Mouse (Mus musculus) adrenal gland, adult 8-10 months (tissue): ENCODE data around the gene Irf2bp1. TPM values are rescaled to one million over a fixed set of nuclear protein-coding genes. Genes with fewer than 3 reads are reported as not detected.

ENCODE experiments used
- DNase-seq: peaks from one replicate; pipeline ENCODE4 v3.0.0; 2022
- total RNA-seq, 4 experiments: library from RNA; stranded (reverse); gene quantifications; 2 replicates each; pipeline ENCODE4 v1.2.4; 2022

Gene Irf2bp1
- total RNA-seq, 4 experiments from 2014 or later = 49.0 to 52.8 (median 50.9) TPM

- DNase-seq = no peak
These were observed 25.3 kb downstream of the Irf2bp1 start for GRCm38 (mm10) chr7:19029084-19029653.

GRCm38 (mm10) chr7:19031641-19032040 is 27.8 kb downstream of the Irf2bp1 start:
- DNase-seq = no peak

- peak; percentile 50 for DNase-seq
These were observed 40.8 kb downstream of the Irf2bp1 start for GRCm38 (mm10) chr7:19044616-19045015.

- DNase-seq = peak; percentile 86
These were observed 42.6 kb downstream of the Irf2bp1 start for GRCm38 (mm10) chr7:19046286-19047069.

- DNase-seq = no peak
These were observed 44.2 kb downstream of the Irf2bp1 start for GRCm38 (mm10) chr7:19048006-19048527.

- DNase-seq = no peak
These were observed 45.4 kb downstream of the Irf2bp1 start for GRCm38 (mm10) chr7:19049252-19049651.

- DNase-seq = no peak
These were observed 46.3 kb downstream of the Irf2bp1 start for GRCm38 (mm10) chr7:19050172-19050571.

GRCm38 (mm10) chr7:19051161-19051560 is 47.3 kb downstream of the Irf2bp1 start:
- no peak for DNase-seq

GRCm38 (mm10) chr7:19052345-19053135 is 48.7 kb downstream of the Irf2bp1 start:
- DNase-seq = no peak

GRCm38 (mm10) chr7:19053136-19053532 is 49.3 kb downstream of the Irf2bp1 start:
- no peak for DNase-seq

GRCm38 (mm10) chr7:19054047-19054776 is 50.4 kb downstream of the Irf2bp1 start, which contains the start of gene Rsph6a:
Gene Rsph6a (plus strand): TSS chr7:19054690.
- no peak for DNase-seq

- DNase-seq = no peak
These were observed 50.9 kb downstream of the Irf2bp1 start for GRCm38 (mm10) chr7:19054777-19055076.

- DNase-seq = no peak
These were observed 51.3 kb downstream of the Irf2bp1 start for GRCm38 (mm10) chr7:19055108-19055507.

Other genes with a start within 250 kb of the Irf2bp1 start
- gene Psg19, start 205.5 kb upstream of the Irf2bp1 start, total RNA-seq = not detected
- not detected for gene Psg17, start 182.4 kb upstream of the Irf2bp1 start, total RNA-seq
- gene Mill2, start 164.1 kb upstream of the Irf2bp1 start, total RNA-seq = 10 to 100 TPM in 3 of 4 experiments, 1 to 10 TPM in 1; 8.5 to 12.4 (median 11.2) TPM
- gene Pglyrp1, start 132.7 kb upstream of the Irf2bp1 start, total RNA-seq = 1 to 10 TPM; 1.3 to 2.8 (median 1.8) TPM
- gene Ccdc61, start 93.6 kb upstream of the Irf2bp1 start, total RNA-seq = 10 to 100 TPM; 12.6 to 18.4 (median 14.0) TPM
- gene Nova2, start 78.2 kb upstream of the Irf2bp1 start, total RNA-seq = 1 to 10 TPM; 5.6 to 9.2 (median 7.1) TPM
- not detected for gene Nanos2, start 16.6 kb upstream of the Irf2bp1 start, total RNA-seq
- 10 to 100 TPM; 11.4 to 18.0 (median 15.5) TPM for gene Mypop, start 12.8 kb upstream of the Irf2bp1 start, total RNA-seq
- under 1 TPM in 1 of 4 experiments, not detected in 3; 0.12 TPM for gene Foxa3, start 19.5 kb downstream of the Irf2bp1 start, total RNA-seq
- 100 to 1,000 TPM; 110 to 113 (median 111) TPM for gene Sympk, start 20.3 kb downstream of the Irf2bp1 start, total RNA-seq
- gene Rsph6a, start 50.6 kb downstream of the Irf2bp1 start, total RNA-seq = under 1 TPM in 1 of 4 experiments, not detected in 3; 0.24 TPM
- 10 to 100 TPM; 54.9 to 74.1 (median 62.4) TPM for gene Dmwd, start 72.2 kb downstream of the Irf2bp1 start, total RNA-seq
- gene Dmpk, start 79.8 kb downstream of the Irf2bp1 start, total RNA-seq = 100 to 1,000 TPM; 118 to 287 (median 209) TPM
- gene Six5, start 90.5 kb downstream of the Irf2bp1 start, total RNA-seq = 10 to 100 TPM; 16.8 to 27.8 (median 20.2) TPM
- not detected for gene Gm4969, start 114.3 kb downstream of the Irf2bp1 start, total RNA-seq
- 10 to 100 TPM; 13.6 to 17.6 (median 16.1) TPM for gene Fbxo46, start 115.8 kb downstream of the Irf2bp1 start, total RNA-seq
- 10 to 100 TPM; 18.0 to 24.0 (median 23.9) TPM for gene Qpctl, start 145.2 kb downstream of the Irf2bp1 start, total RNA-seq
- gene Snrpd2, start 145.7 kb downstream of the Irf2bp1 start, total RNA-seq = 10 to 100 TPM; 86.1 to 97.7 (median 92.4) TPM
- gene Gipr, start 162.1 kb downstream of the Irf2bp1 start, total RNA-seq = 1 to 10 TPM in 1 of 4 experiments, under 1 TPM in 3; 0.17 to 1.5 (median 0.64) TPM
- 10 to 100 TPM; 56.2 to 79.2 (median 69.6) TPM for gene Eml2, start 172.4 kb downstream of the Irf2bp1 start, total RNA-seq
- gene Gpr4, start 208.5 kb downstream of the Irf2bp1 start, total RNA-seq = 10 to 100 TPM in 2 of 4 experiments, 1 to 10 TPM in 2; 5.7 to 15.2 (median 8.2) TPM
- 10 to 100 TPM; 32.4 to 41.5 (median 33.7) TPM for gene Opa3, start 224.3 kb downstream of the Irf2bp1 start, total RNA-seq